Mouse (Mus musculus): ENCODE results near the gene P4htm. TPM values are rescaled to one million over a fixed set of nuclear protein-coding genes. Genes with fewer than 3 reads are reported as not detected.

Gene P4htm
- polyA plus RNA-seq, 1 experiment = not detected

GRCm38 (mm10) chr9:108566815-108567776 is 30.4 kb downstream of the P4htm start, which contains the start of gene Ndufaf3:
Gene Ndufaf3, minus strand, starts transcription at chr9:108567434.
- Histone ChIP-seq H3K4me3 (ENCODE audit: insufficient read depth, low read depth, low read length) (peak within 1 kb of the TSS; percentile 86), H3K27ac (ENCODE audit: insufficient read depth, low read depth, low read length) (peak within 1 kb of the TSS; percentile 85), H3K4me1 (ENCODE audit: control insufficient read depth, insufficient read depth, low read length) (peaks cover 34% of the 10 kb centered on the region)
- WGBS = under 1% methylated on average over 73 of the region's 73 CpGs
- peak; percentile 94 for TF ChIP-seq POLR2A (IDR thresholded peaks at IDR 0.05; ENCODE audit: insufficient read depth, low read depth, low read length)
- TF ChIP-seq CTCF (IDR thresholded peaks at IDR 0.05; ENCODE audit: insufficient read depth, low read depth, low read length) = peak; percentile 87

GRCm38 (mm10) chr9:108565881-108566814 is 31.3 kb downstream of the P4htm start:
- no peak for TF ChIP-seq POLR2A (IDR thresholded peaks at IDR 0.05; ENCODE audit: insufficient read depth, low read depth, low read length)
- no peak for TF ChIP-seq CTCF (IDR thresholded peaks at IDR 0.05; ENCODE audit: insufficient read depth, low read depth, low read length)
- peaks cover 41% of the 10 kb centered on the region for H3K4me1 ChIP-seq (ENCODE audit: control insufficient read depth, insufficient read depth, low read length)
- WGBS = 10% methylated on average over 35 of the region's 35 CpGs

GRCm38 (mm10) chr9:108564131-108564530 is 33.3 kb downstream of the P4htm start:
- Histone ChIP-seq H3K4me3 (ENCODE audit: insufficient read depth, low read depth, low read length) (no peak overlapping the region), H3K27ac (ENCODE audit: insufficient read depth, low read depth, low read length) (no peak overlapping the region), H3K4me1 (ENCODE audit: control insufficient read depth, insufficient read depth, low read length) (peaks cover 33% of the 10 kb centered on the region)
- TF ChIP-seq CTCF (IDR thresholded peaks at IDR 0.05; ENCODE audit: insufficient read depth, low read depth, low read length) = no peak
- TF ChIP-seq POLR2A (IDR thresholded peaks at IDR 0.05; ENCODE audit: insufficient read depth, low read depth, low read length) = no peak
- WGBS = 77% methylated on average over 7 of the region's 7 CpGs

More at GRCm38 (mm10) chr9:108565881-108566814, 31.3 kb downstream of the P4htm start:
- peak overlapping the region; percentile 67 for H3K27ac ChIP-seq (ENCODE audit: insufficient read depth, low read depth, low read length)
- H3K4me3 ChIP-seq (ENCODE audit: insufficient read depth, low read depth, low read length) = peak overlapping the region; percentile 86

GRCm38 (mm10) chr9:108563671-108564070 is 33.8 kb downstream of the P4htm start:
- 94% methylated on average over 8 of the region's 8 CpGs for WGBS
- H3K4me1 ChIP-seq (ENCODE audit: control insufficient read depth, insufficient read depth, low read length) = peaks cover 32% of the 10 kb centered on the region
- TF ChIP-seq POLR2A (IDR thresholded peaks at IDR 0.05; ENCODE audit: insufficient read depth, low read depth, low read length) (no peak), CTCF (IDR thresholded peaks at IDR 0.05; ENCODE audit: insufficient read depth, low read depth, low read length) (no peak)
- no peak overlapping the region for H3K27ac ChIP-seq (ENCODE audit: insufficient read depth, low read depth, low read length)
- no peak overlapping the region for H3K4me3 ChIP-seq (ENCODE audit: insufficient read depth, low read depth, low read length)

GRCm38 (mm10) chr9:108560227-108560841 is 37.1 kb downstream of the P4htm start, which contains the start of gene Impdh2:
Gene Impdh2, plus strand, starts transcription at chr9:108560286.
- Histone ChIP-seq H3K27ac (ENCODE audit: insufficient read depth, low read depth, low read length) (peak within 1 kb of the TSS; percentile 48; the same call in 1 of the 2 replicates), H3K4me1 (ENCODE audit: control insufficient read depth, insufficient read depth, low read length) (peaks cover 16% of the 10 kb centered on the region), H3K4me3 (ENCODE audit: insufficient read depth, low read depth, low read length) (peak within 1 kb of the TSS; percentile 83)
- peak; percentile 84 for TF ChIP-seq POLR2A (IDR thresholded peaks at IDR 0.05; ENCODE audit: insufficient read depth, low read depth, low read length)
- no peak for TF ChIP-seq CTCF (IDR thresholded peaks at IDR 0.05; ENCODE audit: insufficient read depth, low read depth, low read length)
- WGBS = under 1% methylated on average over 53 of the region's 53 CpGs

- WGBS = 90% methylated on average over 4 of the region's 4 CpGs
- Histone ChIP-seq H3K4me1 (ENCODE audit: control insufficient read depth, insufficient read depth, low read length) (peaks cover 15% of the 10 kb centered on the region), H3K4me3 (ENCODE audit: insufficient read depth, low read depth, low read length) (no peak overlapping the region), H3K27ac (ENCODE audit: insufficient read depth, low read depth, low read length) (no peak overlapping the region)
- TF ChIP-seq CTCF (IDR thresholded peaks at IDR 0.05; ENCODE audit: insufficient read depth, low read depth, low read length) (no peak), POLR2A (IDR thresholded peaks at IDR 0.05; ENCODE audit: insufficient read depth, low read depth, low read length) (no peak)
Observed at GRCm38 (mm10) chr9:108559169-108559568, 38.3 kb downstream of the P4htm start.

GRCm38 (mm10) chr9:108546875-108547274 is 50.6 kb downstream of the P4htm start:
- Histone ChIP-seq H3K27ac (ENCODE audit: insufficient read depth, low read depth, low read length) (no peak overlapping the region), H3K4me3 (ENCODE audit: insufficient read depth, low read depth, low read length) (no peak overlapping the region), H3K4me1 (ENCODE audit: control insufficient read depth, insufficient read depth, low read length) (no peaks in the 10 kb centered on the region)
- 86% methylated on average over 1 of the region's 1 CpGs for WGBS
- TF ChIP-seq POLR2A (IDR thresholded peaks at IDR 0.05; ENCODE audit: insufficient read depth, low read depth, low read length) (no peak), CTCF (IDR thresholded peaks at IDR 0.05; ENCODE audit: insufficient read depth, low read depth, low read length) (no peak)

- no peak overlapping the region for H3K27ac ChIP-seq (ENCODE audit: insufficient read depth, low read depth, low read length)
- TF ChIP-seq CTCF (IDR thresholded peaks at IDR 0.05; ENCODE audit: insufficient read depth, low read depth, low read length) (no peak), POLR2A (IDR thresholded peaks at IDR 0.05; ENCODE audit: insufficient read depth, low read depth, low read length) (no peak)
- 90% methylated on average over 3 of the region's 3 CpGs for WGBS
- no peaks in the 10 kb centered on the region for H3K4me1 ChIP-seq (ENCODE audit: control insufficient read depth, insufficient read depth, low read length)
- H3K4me3 ChIP-seq (ENCODE audit: insufficient read depth, low read depth, low read length) = no peak overlapping the region
Observed at GRCm38 (mm10) chr9:108545986-108546385, 51.5 kb downstream of the P4htm start.

Measured in olfactory bulb, adult 2 months (tissue).